Mouse (Mus musculus) lung, postnatal 14 days (tissue): ENCODE data around the gene Tmprss2.

Experiments
- DNase-seq: peaks from one replicate; pipeline ENCODE4 v3.0.0; 2021

The Tmprss2 gene

GRCm38 (mm10) chr16:97610939-97611338 lies at the start of gene Tmprss2:
Tmprss2 (minus strand) TSS chr16:97611195.
- peak; percentile 73 for DNase-seq

GRCm38 (mm10) chr16:97659225-97659658 lies 48.2 kb upstream of the Tmprss2 start:
- DNase-seq, result no peak

GRCm38 (mm10) chr16:97658481-97658880 lies 47.5 kb upstream of the Tmprss2 start:
- no peak for DNase-seq

- DNase-seq, result peak; percentile 20
Measured at GRCm38 (mm10) chr16:97655800-97656199, 44.8 kb upstream of the Tmprss2 start.

GRCm38 (mm10) chr16:97649522-97650188 lies 38.7 kb upstream of the Tmprss2 start:
- DNase-seq, result no peak

- DNase-seq, result no peak
Measured at GRCm38 (mm10) chr16:97644681-97645080, 33.7 kb upstream of the Tmprss2 start.

GRCm38 (mm10) chr16:97639630-97640029 lies 28.6 kb upstream of the Tmprss2 start:
- no peak for DNase-seq

GRCm38 (mm10) chr16:97632880-97633484 lies 22.0 kb upstream of the Tmprss2 start:
- no peak for DNase-seq

- DNase-seq, result no peak
Measured at GRCm38 (mm10) chr16:97623166-97623565, 12.2 kb upstream of the Tmprss2 start.

- peak; percentile 20 for DNase-seq
Measured at GRCm38 (mm10) chr16:97622383-97622889, 11.4 kb upstream of the Tmprss2 start.

GRCm38 (mm10) chr16:97618285-97618684 lies 7.3 kb upstream of the Tmprss2 start:
- DNase-seq, result no peak

- no peak for DNase-seq
Measured at GRCm38 (mm10) chr16:97612009-97612408, 1.0 kb upstream of the Tmprss2 start.

GRCm38 (mm10) chr16:97610246-97610645 lies 749 bp downstream of the Tmprss2 start:
- peak; percentile 24 for DNase-seq

- no peak for DNase-seq
Measured at GRCm38 (mm10) chr16:97609676-97610075, 1.3 kb downstream of the Tmprss2 start.

GRCm38 (mm10) chr16:97607956-97608355 lies 3.0 kb downstream of the Tmprss2 start:
- DNase-seq, result no peak

GRCm38 (mm10) chr16:97606829-97607228 lies 4.2 kb downstream of the Tmprss2 start:
- no peak for DNase-seq

- DNase-seq, result no peak
Measured at GRCm38 (mm10) chr16:97605957-97606721, 4.9 kb downstream of the Tmprss2 start.

GRCm38 (mm10) chr16:97602256-97602655 lies 8.7 kb downstream of the Tmprss2 start:
- peak; percentile 63 for DNase-seq

- no peak for DNase-seq
Measured at GRCm38 (mm10) chr16:97600591-97600990, 10.4 kb downstream of the Tmprss2 start.

- DNase-seq, result no peak
Measured at GRCm38 (mm10) chr16:97598046-97598445, 12.9 kb downstream of the Tmprss2 start.

GRCm38 (mm10) chr16:97593816-97594509 lies 17.0 kb downstream of the Tmprss2 start:
- DNase-seq, result no peak

- DNase-seq, result peak; percentile 88
Measured at GRCm38 (mm10) chr16:97593057-97593456, 17.9 kb downstream of the Tmprss2 start.

GRCm38 (mm10) chr16:97591512-97591911 lies 19.5 kb downstream of the Tmprss2 start:
- no peak for DNase-seq
